Mouse (Mus musculus) splenic B cell, adult 2 months (primary cell): Measurements from ENCODE around the gene Angel2.
A peak's percentile ranks its signal among the peaks of the same experiment; 100 is the strongest.

Experiments used
- DNase-seq: peaks from one replicate; pipeline ENCODE4 v3.0.0-alpha.2; 2011; ENCODE audit warnings: low read depth, low spot score
- H3K27me3 ChIP-seq: 2 replicates; pipeline ENCODE4 v1.6.1; 2012; ENCODE audit warnings: mild to moderate bottlenecking, low read length, moderate library complexity, mixed read lengths; ENCODE audit not compliant: control insufficient read depth, poor library complexity, insufficient read depth, severe bottlenecking
- H3K36me3 ChIP-seq: 2 replicates; pipeline ENCODE4 v1.6.1; 2012; ENCODE audit warnings: mild to moderate bottlenecking, low read length, moderate library complexity, mixed read lengths; ENCODE audit not compliant: control insufficient read depth, poor library complexity, insufficient read depth, severe bottlenecking

Angel2 gene

GRCm38 (mm10) chr1:190981412-190981811, 56.5 kb downstream of the Angel2 start:
- Histone ChIP-seq H3K36me3 (no peaks in the 10 kb centered on the region), H3K27me3 (peaks cover 1% of the 10 kb centered on the region; the same call in 1 of the 2 replicates)
- DNase-seq = peak; percentile 54

- no peaks in the 10 kb centered on the region for H3K36me3 ChIP-seq
- DNase-seq = peak; percentile 45
These were observed 64.6 kb downstream of the Angel2 start for GRCm38 (mm10) chr1:190989437-190990082.

GRCm38 (mm10) chr1:190995548-190995947, 70.6 kb downstream of the Angel2 start:
- DNase-seq = no peak
- Histone ChIP-seq H3K36me3 (no peaks in the 10 kb centered on the region), H3K27me3 (no peaks in the 10 kb centered on the region)

More at GRCm38 (mm10) chr1:190989437-190990082, 64.6 kb downstream of the Angel2 start:
- no peaks in the 10 kb centered on the region for H3K27me3 ChIP-seq

- no peak for DNase-seq
- no peaks in the 10 kb centered on the region for H3K27me3 ChIP-seq
- no peaks in the 10 kb centered on the region for H3K36me3 ChIP-seq
These were observed 71.5 kb downstream of the Angel2 start for GRCm38 (mm10) chr1:190996346-190996877.
